Mouse (Mus musculus) lung, adult 2 months (tissue): Measurements from ENCODE around the gene Fkbp10.

ENCODE experiments used
- CTCF ChIP-seq: fragments of 200-500 bp; IDR thresholded peaks from 2 replicates; pipeline ENCODE4 v1.5.1; 2011; ENCODE audit warnings: mild to moderate bottlenecking, low read length, control low read depth; ENCODE audit not compliant: insufficient read depth
- POLR2A ChIP-seq: fragments of 200-500 bp; IDR thresholded peaks from 2 replicates; pipeline ENCODE4 v1.6.1; 2011; ENCODE audit warnings: low read depth, mild to moderate bottlenecking, control low read depth, low read length, borderline replicate concordance; ENCODE audit errors: extremely low read depth

GRCm38 (mm10) chr11:100403445-100404134 is 11.9 kb upstream of the Fkbp10 start:
- no peak for TF ChIP-seq CTCF
- TF ChIP-seq POLR2A: no peak
